Mouse (Mus musculus): ENCODE measurements at regions not wholly inside any gene's neighbourhood (a gene's known extent, or its start where the extent isn't known, plus 50 kb on each side); places are given as distances from the start of the nearest gene placed in this dataset.

DNA sequence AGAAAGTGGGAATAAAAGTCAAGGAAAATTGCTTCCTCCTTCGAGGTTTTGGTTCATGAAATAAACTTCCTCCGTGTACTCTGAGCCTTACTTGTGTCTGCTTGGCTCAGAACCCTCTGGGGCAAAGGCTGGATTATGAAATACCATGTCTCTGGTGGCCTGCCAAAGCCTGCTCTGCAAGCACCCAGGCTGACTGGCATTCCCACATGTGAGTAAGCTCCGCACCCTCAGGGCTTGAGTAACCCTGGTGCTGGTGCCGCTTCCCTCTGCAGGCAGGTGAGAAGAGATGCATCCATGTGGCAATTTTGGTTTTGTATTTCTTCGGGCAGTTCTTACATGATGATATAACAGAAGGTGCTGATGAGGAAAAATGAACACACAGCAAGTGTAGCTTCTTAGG is 66.0 kb downstream of the Nr2f2 start:
- Histone ChIP-seq H3K27ac (ENCODE audit: low read length) (no peak overlapping the region), H3K4me3 (ENCODE audit: low read length) (no peak overlapping the region), H3K9ac (replicated peaks; ENCODE audit: low read length) (no peak overlapping the region), H3K27me3 (ENCODE audit: insufficient read depth, low read length) (no peaks in the 10 kb centered on the region), H3K4me2 (replicated peaks; ENCODE audit: low read depth, low read length) (no peak overlapping the region), H3K36me3 (ENCODE audit: insufficient read depth, low read length) (no peaks in the 10 kb centered on the region), H3K9me3 (ENCODE audit: low read length) (no peaks in the 10 kb centered on the region), H3K4me1 (ENCODE audit: insufficient read depth, low read length) (no peaks in the 10 kb centered on the region)
- 70% methylated on average over 5 of the region's 5 CpGs for WGBS
- ATAC-seq (ENCODE audit: low FRiP score, low TSS enrichment), result no peak

DNA sequence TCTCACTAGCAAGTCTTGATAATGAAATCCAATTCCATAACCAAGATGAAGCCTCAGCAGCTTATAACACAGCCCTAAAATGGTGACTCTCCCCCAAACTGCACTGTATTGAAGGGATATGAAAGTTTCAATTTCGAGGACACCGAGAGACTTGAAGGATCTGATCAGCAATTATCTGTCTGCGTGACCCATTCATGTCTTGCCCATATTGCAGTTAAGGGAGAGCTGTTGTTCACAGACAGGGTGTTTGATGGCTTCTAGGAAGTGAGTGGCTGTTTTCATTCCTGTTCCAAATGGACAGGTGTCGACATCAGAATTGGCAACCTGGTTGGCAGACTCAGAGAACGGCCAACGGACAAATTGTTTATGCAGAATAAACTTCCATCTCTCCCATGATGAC is 75.1 kb downstream of the Nr2f2 start:
- peaks cover 38% of the 10 kb centered on the region for H3K27me3 ChIP-seq (ENCODE audit: insufficient read depth, low read length)
- no peak overlapping the region for H3K4me2 ChIP-seq (replicated peaks; ENCODE audit: low read depth, low read length)
- H3K4me1 ChIP-seq (ENCODE audit: insufficient read depth, low read length), result peaks cover 8% of the 10 kb centered on the region
- no peak overlapping the region for H3K27ac ChIP-seq (ENCODE audit: low read length)
- peaks cover 3% of the 10 kb centered on the region; the same call in 1 of the 2 replicates for H3K9me3 ChIP-seq (ENCODE audit: low read length)
- H3K4me3 ChIP-seq (ENCODE audit: low read length), result no peak overlapping the region
- no peak overlapping the region for H3K9ac ChIP-seq (replicated peaks; ENCODE audit: low read length)
- H3K36me3 ChIP-seq (ENCODE audit: insufficient read depth, low read length), result no peaks in the 10 kb centered on the region
- no peak for ATAC-seq (ENCODE audit: low FRiP score, low TSS enrichment)
- WGBS, result 92% methylated on average over 6 of the region's 6 CpGs

DNA sequence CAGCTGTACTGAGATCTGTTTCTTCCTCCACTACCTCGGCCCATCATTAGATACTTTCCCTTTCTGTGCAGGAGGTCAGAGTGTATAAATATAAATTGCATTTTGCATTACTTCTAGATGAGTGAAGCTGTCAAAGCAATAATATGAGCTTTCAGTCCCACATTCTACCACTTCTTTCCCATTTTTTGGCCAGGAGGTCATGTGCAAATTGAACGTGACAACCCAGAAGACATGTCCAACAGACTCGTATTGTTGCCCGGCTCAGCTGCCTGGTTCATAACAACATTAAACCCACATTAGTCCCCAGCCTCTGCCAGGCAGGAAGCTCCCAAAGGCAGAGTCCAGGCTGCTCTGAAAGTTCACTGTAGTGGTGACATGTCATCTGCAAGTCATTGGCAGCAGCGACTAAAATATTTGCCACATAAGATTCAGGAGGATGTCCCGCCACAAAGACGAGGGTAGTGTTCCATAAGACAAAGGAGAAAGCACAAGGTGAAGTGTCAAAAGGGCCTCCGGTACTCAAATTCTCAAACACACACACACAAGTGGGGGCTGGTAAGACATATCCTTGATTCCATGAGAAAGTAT is 75.7 kb downstream of the Nr2f2 start:
- no peaks in the 10 kb centered on the region for H3K36me3 ChIP-seq (ENCODE audit: insufficient read depth, low read length)
- H3K27ac ChIP-seq (ENCODE audit: low read length), result no peak overlapping the region
- peaks cover 41% of the 10 kb centered on the region for H3K27me3 ChIP-seq (ENCODE audit: insufficient read depth, low read length)
- peaks cover 8% of the 10 kb centered on the region for H3K4me1 ChIP-seq (ENCODE audit: insufficient read depth, low read length)
- peaks cover 3% of the 10 kb centered on the region; the same call in 1 of the 2 replicates for H3K9me3 ChIP-seq (ENCODE audit: low read length)
- WGBS, result 76% methylated on average over 8 of the region's 8 CpGs
- H3K4me3 ChIP-seq (ENCODE audit: low read length), result no peak overlapping the region
- H3K4me2 ChIP-seq (replicated peaks; ENCODE audit: low read depth, low read length), result no peak overlapping the region
- no peak for ATAC-seq (ENCODE audit: low FRiP score, low TSS enrichment)
- H3K9ac ChIP-seq (replicated peaks; ENCODE audit: low read length), result no peak overlapping the region

DNA sequence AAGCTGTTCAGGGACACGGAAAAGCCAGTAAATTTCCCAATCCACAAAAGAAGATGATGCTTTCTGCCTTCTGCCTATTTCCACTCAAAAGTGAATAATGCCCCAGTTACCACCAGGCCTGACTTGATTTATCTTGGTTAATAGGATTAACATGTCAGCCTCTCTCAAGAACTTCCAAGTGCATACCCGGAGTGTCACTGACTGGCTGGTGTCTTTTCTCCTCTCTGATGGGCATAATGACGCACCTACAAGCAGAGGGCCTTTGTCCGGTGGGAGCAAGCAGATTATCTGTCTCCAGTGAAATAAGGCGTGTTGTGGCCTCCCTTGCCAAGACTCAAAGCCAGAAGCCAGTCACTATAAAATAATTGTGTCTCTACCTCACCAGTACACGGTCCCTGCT is 76.3 kb downstream of the Nr2f2 start:
- H3K4me1 ChIP-seq (ENCODE audit: insufficient read depth, low read length), result peaks cover 8% of the 10 kb centered on the region
- H3K4me3 ChIP-seq (ENCODE audit: low read length), result no peak overlapping the region
- no peak overlapping the region for H3K27ac ChIP-seq (ENCODE audit: low read length)
- H3K4me2 ChIP-seq (replicated peaks; ENCODE audit: low read depth, low read length), result no peak overlapping the region
- H3K9me3 ChIP-seq (ENCODE audit: low read length), result peaks cover 3% of the 10 kb centered on the region; the same call in 1 of the 2 replicates
- H3K9ac ChIP-seq (replicated peaks; ENCODE audit: low read length), result no peak overlapping the region
- H3K36me3 ChIP-seq (ENCODE audit: insufficient read depth, low read length), result no peaks in the 10 kb centered on the region
- WGBS, result 65% methylated on average over 6 of the region's 6 CpGs
- no peak for ATAC-seq (ENCODE audit: low FRiP score, low TSS enrichment)
- H3K27me3 ChIP-seq (ENCODE audit: insufficient read depth, low read length), result peaks cover 47% of the 10 kb centered on the region

DNA sequence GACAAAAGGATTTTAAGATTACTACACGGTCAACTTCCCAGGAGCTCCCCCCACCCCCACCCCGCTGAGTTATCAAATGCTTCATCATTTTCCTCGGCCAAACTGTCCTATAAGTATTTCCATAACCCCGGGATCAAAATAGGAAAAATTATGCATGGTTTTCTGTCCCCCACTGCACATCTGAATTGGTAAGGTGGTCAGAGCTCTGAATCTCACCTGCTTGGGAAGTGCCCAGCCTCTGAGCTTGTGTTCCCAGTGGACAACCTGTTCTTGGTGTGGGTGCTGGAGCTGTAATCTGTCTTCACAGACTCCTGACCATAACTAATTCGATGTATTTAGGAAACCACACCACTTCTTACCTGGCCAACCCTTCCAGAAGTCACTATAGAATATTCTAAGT is 77.9 kb downstream of the Nr2f2 start:
- peaks cover 61% of the 10 kb centered on the region for H3K27me3 ChIP-seq (ENCODE audit: insufficient read depth, low read length)
- H3K27ac ChIP-seq (ENCODE audit: low read length), result no peak overlapping the region
- no peak overlapping the region for H3K9ac ChIP-seq (replicated peaks; ENCODE audit: low read length)
- no peak overlapping the region for H3K4me3 ChIP-seq (ENCODE audit: low read length)
- H3K36me3 ChIP-seq (ENCODE audit: insufficient read depth, low read length), result no peaks in the 10 kb centered on the region
- no peak overlapping the region for H3K4me2 ChIP-seq (replicated peaks; ENCODE audit: low read depth, low read length)
- WGBS, result 22% methylated on average over 5 of the region's 5 CpGs
- H3K9me3 ChIP-seq (ENCODE audit: low read length), result peaks cover 3% of the 10 kb centered on the region; the same call in 1 of the 2 replicates
- no peak for ATAC-seq (ENCODE audit: low FRiP score, low TSS enrichment)
- peaks cover 8% of the 10 kb centered on the region for H3K4me1 ChIP-seq (ENCODE audit: insufficient read depth, low read length)

DNA sequence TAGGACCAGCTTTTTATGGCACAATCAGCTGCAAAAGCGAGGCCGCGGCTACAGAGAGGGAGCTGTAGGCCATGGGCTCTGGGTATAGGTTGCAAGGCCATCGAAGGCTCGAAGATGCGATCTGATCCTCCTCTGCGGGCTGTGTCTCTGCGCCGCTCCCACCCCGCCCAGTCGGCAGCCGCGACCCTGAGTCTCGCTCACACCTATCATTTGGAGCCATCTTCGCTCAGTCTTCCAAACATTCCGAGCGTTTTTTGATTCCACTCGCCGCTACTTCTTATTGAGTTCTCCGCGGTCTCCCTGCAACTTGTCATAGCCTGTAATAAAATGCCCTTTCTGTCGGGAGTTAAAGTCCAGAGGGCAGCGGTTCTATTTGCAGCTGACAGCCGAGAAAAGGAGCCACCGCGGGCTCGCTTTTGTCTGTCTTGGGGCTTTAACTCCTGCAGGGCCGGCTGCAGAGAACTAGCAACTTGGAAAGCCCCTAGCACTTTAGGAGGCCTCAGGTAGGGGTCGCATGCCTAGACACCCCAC is 78.6 kb downstream of the Nr2f2 start:
- ATAC-seq (ENCODE audit: low FRiP score, low TSS enrichment), result no peak

DNA sequence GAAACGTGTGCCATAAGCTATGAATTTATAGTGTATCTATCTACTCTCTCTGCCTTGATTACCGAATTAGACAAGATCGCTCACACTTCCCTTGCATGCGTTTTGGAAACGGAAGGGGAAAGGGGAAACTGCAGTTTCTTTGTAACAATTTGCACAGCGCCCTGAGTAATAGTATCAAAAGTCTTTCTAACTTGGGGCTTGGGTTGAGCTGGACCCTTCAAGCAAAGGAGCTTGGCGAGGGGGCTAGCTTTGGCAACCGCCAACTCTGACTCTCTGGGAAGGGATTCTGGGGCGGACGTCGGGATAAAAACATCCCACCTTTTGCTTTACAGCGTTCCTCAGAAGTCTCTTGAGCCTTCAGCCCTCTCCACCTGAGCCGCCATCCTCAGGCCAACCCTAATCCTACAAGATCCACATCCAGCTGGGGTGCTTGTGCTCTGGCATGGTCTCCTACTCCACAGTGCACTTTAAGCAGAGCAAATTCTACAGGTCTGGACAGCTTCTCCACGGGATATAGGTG is 79.6 kb downstream of the Nr2f2 start:
- Histone ChIP-seq H3K27me3 (ENCODE audit: insufficient read depth, low read length) (peaks cover 79% of the 10 kb centered on the region), H3K9ac (replicated peaks; ENCODE audit: low read length) (no peak overlapping the region), H3K4me3 (ENCODE audit: low read length) (no peak overlapping the region), H3K36me3 (ENCODE audit: insufficient read depth, low read length) (no peaks in the 10 kb centered on the region), H3K4me1 (ENCODE audit: insufficient read depth, low read length) (peaks cover 8% of the 10 kb centered on the region), H3K9me3 (ENCODE audit: low read length) (no peaks in the 10 kb centered on the region), H3K4me2 (replicated peaks; ENCODE audit: low read depth, low read length) (no peak overlapping the region), H3K27ac (ENCODE audit: low read length) (no peak overlapping the region)
- 19% methylated on average over 14 of the region's 14 CpGs for WGBS
- ATAC-seq (ENCODE audit: low FRiP score, low TSS enrichment), result no peak

More for the DNA sequence above, 78.6 kb downstream of the Nr2f2 start:
- H3K4me2 ChIP-seq (replicated peaks; ENCODE audit: low read depth, low read length), result peak overlapping the region; percentile 67
- under 1% methylated on average over 29 of the region's 29 CpGs for WGBS
- no peak overlapping the region for H3K27ac ChIP-seq (ENCODE audit: low read length)
- peak overlapping the region; percentile 44 for H3K9ac ChIP-seq (replicated peaks; ENCODE audit: low read length)
- peak overlapping the region; percentile 44 for H3K4me3 ChIP-seq (ENCODE audit: low read length)
- no peaks in the 10 kb centered on the region for H3K36me3 ChIP-seq (ENCODE audit: insufficient read depth, low read length)
- peaks cover 68% of the 10 kb centered on the region for H3K27me3 ChIP-seq (ENCODE audit: insufficient read depth, low read length)
- H3K4me1 ChIP-seq (ENCODE audit: insufficient read depth, low read length), result peaks cover 8% of the 10 kb centered on the region
- H3K9me3 ChIP-seq (ENCODE audit: low read length), result peaks cover 3% of the 10 kb centered on the region; the same call in 1 of the 2 replicates

DNA sequence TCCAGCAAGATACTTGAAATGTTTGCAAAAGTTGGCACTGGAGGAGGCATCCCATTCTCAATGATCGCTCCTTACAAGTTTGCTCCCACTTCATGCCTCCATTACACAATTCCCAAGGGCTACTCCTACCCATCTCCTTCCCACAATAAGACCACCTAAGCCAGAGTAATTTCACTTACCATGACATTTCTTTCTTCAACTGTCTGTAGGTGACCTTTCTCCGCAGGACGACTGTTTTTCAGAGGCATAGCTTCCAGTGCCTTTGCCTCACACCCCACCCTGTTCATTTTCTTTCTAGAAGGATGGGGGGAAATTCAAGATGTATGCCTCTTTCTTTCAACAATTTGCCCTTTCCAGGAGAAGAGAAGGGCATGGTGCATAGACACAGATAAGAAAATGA is 81.2 kb downstream of the Nr2f2 start:
- Histone ChIP-seq H3K36me3 (ENCODE audit: insufficient read depth, low read length) (no peaks in the 10 kb centered on the region), H3K4me2 (replicated peaks; ENCODE audit: low read depth, low read length) (no peak overlapping the region), H3K9me3 (ENCODE audit: low read length) (no peaks in the 10 kb centered on the region), H3K27ac (ENCODE audit: low read length) (no peak overlapping the region), H3K4me1 (ENCODE audit: insufficient read depth, low read length) (peaks cover 16% of the 10 kb centered on the region), H3K9ac (replicated peaks; ENCODE audit: low read length) (no peak overlapping the region), H3K27me3 (ENCODE audit: insufficient read depth, low read length) (peaks cover 90% of the 10 kb centered on the region), H3K4me3 (ENCODE audit: low read length) (no peak overlapping the region)
- ATAC-seq (ENCODE audit: low FRiP score, low TSS enrichment), result no peak
- 43% methylated on average over 3 of the region's 3 CpGs for WGBS

DNA sequence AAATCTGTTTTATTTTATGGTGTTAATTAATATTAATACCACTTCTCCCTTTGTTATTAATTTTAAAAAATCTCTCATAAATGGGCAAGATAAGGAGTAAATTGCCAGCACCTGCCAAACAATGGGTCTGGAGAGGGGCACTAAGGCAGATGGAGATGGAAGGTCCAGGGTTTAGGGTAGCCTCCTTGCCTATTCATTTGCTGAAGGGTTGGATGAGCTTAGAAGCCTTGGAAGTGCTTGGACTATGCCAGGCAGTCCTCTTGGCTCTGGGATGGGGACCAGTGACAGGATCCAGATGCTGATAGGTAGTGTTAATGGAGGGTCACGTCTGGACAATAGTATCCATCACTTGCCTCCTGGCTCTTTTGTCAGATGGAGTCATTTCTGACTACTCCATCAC is 82.7 kb downstream of the Nr2f2 start:
- Histone ChIP-seq H3K4me1 (ENCODE audit: insufficient read depth, low read length) (peaks cover 21% of the 10 kb centered on the region), H3K36me3 (ENCODE audit: insufficient read depth, low read length) (no peaks in the 10 kb centered on the region), H3K27ac (ENCODE audit: low read length) (no peak overlapping the region), H3K9ac (replicated peaks; ENCODE audit: low read length) (no peak overlapping the region), H3K4me2 (replicated peaks; ENCODE audit: low read depth, low read length) (no peak overlapping the region), H3K9me3 (ENCODE audit: low read length) (no peaks in the 10 kb centered on the region), H3K27me3 (ENCODE audit: insufficient read depth, low read length) (peaks cover 89% of the 10 kb centered on the region), H3K4me3 (ENCODE audit: low read length) (no peak overlapping the region)
- 15% methylated on average over 1 of the region's 1 CpGs for WGBS
- ATAC-seq (ENCODE audit: low FRiP score, low TSS enrichment), result no peak

DNA sequence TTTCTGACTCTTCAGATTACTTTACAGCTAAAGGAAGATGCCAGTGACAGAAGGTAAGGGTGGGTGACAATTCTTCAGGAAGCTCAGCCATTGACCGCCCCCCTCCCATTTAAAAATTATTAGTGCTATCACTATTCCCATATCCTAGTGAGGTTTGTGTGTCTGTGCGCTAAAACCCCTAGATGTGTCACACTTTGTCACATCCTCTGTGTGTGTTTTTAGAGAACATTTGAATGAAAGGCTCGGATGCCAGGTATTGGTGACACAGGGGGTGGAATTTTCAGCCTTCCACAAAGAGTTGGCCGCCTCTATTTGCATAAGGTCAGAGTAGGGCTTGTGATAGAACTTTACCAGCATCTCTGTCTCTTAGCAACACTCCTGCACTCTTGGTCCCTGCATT is 83.4 kb downstream of the Nr2f2 start:
- Histone ChIP-seq H3K9ac (replicated peaks; ENCODE audit: low read length) (no peak overlapping the region), H3K27ac (ENCODE audit: low read length) (no peak overlapping the region), H3K4me3 (ENCODE audit: low read length) (no peak overlapping the region), H3K9me3 (ENCODE audit: low read length) (no peaks in the 10 kb centered on the region), H3K27me3 (ENCODE audit: insufficient read depth, low read length) (peaks cover 87% of the 10 kb centered on the region), H3K36me3 (ENCODE audit: insufficient read depth, low read length) (no peaks in the 10 kb centered on the region), H3K4me1 (ENCODE audit: insufficient read depth, low read length) (peaks cover 20% of the 10 kb centered on the region), H3K4me2 (replicated peaks; ENCODE audit: low read depth, low read length) (no peak overlapping the region)
- WGBS, result 28% methylated on average over 4 of the region's 4 CpGs
- no peak for ATAC-seq (ENCODE audit: low FRiP score, low TSS enrichment)

Data from kidney, embryonic 16.5 days (tissue).